Mouse (Mus musculus): Measurements from ENCODE around the gene Ngdn. TPM values are rescaled to one million over a fixed set of nuclear protein-coding genes. Genes with fewer than 3 reads are reported as not detected.
A peak's percentile ranks its signal among the peaks of the same experiment; 100 is the strongest.

Ngdn gene
- polyA plus RNA-seq, 1 experiment from 2014 or later, result 92.8 TPM

GRCm38 (mm10) chr14:55071756-55072155 lies 56.5 kb downstream of the Ngdn start:
- WGBS, result 31% methylated on average over 19 of the region's 19 CpGs
- ATAC-seq (replicated peaks; ENCODE audit: insufficient number of reproducible peaks, low FRiP score, low TSS enrichment, low read depth) (no peak), DNase-seq (ENCODE audit: low spot score) (no peak)
- Histone ChIP-seq H3K9me3 (replicated peaks; ENCODE audit: control insufficient read depth, low read length) (no peaks in the 10 kb centered on the region), H3K27ac (replicated peaks; ENCODE audit: low read depth, low read length) (no peak overlapping the region), H3K9ac (replicated peaks; ENCODE audit: low read length) (peak overlapping the region; percentile 29; the same call in 1 of the 2 replicates), H3K27me3 (ENCODE audit: control insufficient read depth, insufficient read depth, low read length) (no peaks in the 10 kb centered on the region), H3K4me3 (ENCODE audit: low read depth, low read length) (no peak overlapping the region), H3K4me1 (ENCODE audit: control insufficient read depth, insufficient read depth, low read length) (no peaks in the 10 kb centered on the region), H3K36me3 (replicated peaks; ENCODE audit: control insufficient read depth, insufficient read depth, low read depth, low read length) (peaks cover 1% of the 10 kb centered on the region), H3K4me2 (ENCODE audit: low read depth, low read length) (no peak overlapping the region)

MicroRNAs encoded within 50 kb of the gene (microRNA counts, 519-probe panel; counts per million panel counts)
- not detected for microRNA mmu-miR-208b

Small RNAs within 50 kb of the gene (microRNA-seq; reads per million reads assigned to microRNA genes)
- gene Mir208b (ENCODE audit: borderline number of aligned reads), result 827 reads per million, percentile 68 among the genes with 10 or more reads in this experiment

Other genes starting within 250 kb of the Ngdn start
- gene Slc7a8, start 233.5 kb upstream of the Ngdn start, polyA plus RNA-seq (2014; fragmentation: Nextera tagmentation; extraction: Ambion mirVana), result 2.5 and 5.3 TPM in 2 replicates
- not detected in 2 replicates for gene Rnf212b, start 201.3 kb upstream of the Ngdn start, polyA plus RNA-seq (2014; fragmentation: Nextera tagmentation; extraction: Ambion mirVana)
- 13.7 and 14.5 TPM in 2 replicates for gene Homez, start 144.5 kb upstream of the Ngdn start, polyA plus RNA-seq (2014; fragmentation: Nextera tagmentation; extraction: Ambion mirVana)
- gene Ppp1r3e, start 137.9 kb upstream of the Ngdn start, polyA plus RNA-seq (2014; fragmentation: Nextera tagmentation; extraction: Ambion mirVana), result 0.33 and 0.34 TPM in 2 replicates
- gene Bcl2l2, start 132.1 kb upstream of the Ngdn start, polyA plus RNA-seq (2014; fragmentation: Nextera tagmentation; extraction: Ambion mirVana), result 2.7 and 3.6 TPM in 2 replicates
- gene Gm20521, start 132.0 kb upstream of the Ngdn start, polyA plus RNA-seq (2014; fragmentation: Nextera tagmentation; extraction: Ambion mirVana), result 0.38 TPM in 1 of 2 replicates, not detected in the other
- gene Pabpn1, start 123.0 kb upstream of the Ngdn start, polyA plus RNA-seq (2014; fragmentation: Nextera tagmentation; extraction: Ambion mirVana), result 149 and 167 TPM in 2 replicates
- gene Slc22a17, start 102.3 kb upstream of the Ngdn start, polyA plus RNA-seq (2014; fragmentation: Nextera tagmentation; extraction: Ambion mirVana), result 36.6 and 38.2 TPM in 2 replicates
- gene Efs, start 89.3 kb upstream of the Ngdn start, polyA plus RNA-seq (2014; fragmentation: Nextera tagmentation; extraction: Ambion mirVana), result 29.0 and 29.9 TPM in 2 replicates
- gene Il25, start 82.8 kb upstream of the Ngdn start, polyA plus RNA-seq (2014; fragmentation: Nextera tagmentation; extraction: Ambion mirVana), result not detected in 2 replicates
- 2.0 and 2.8 TPM in 2 replicates for gene Cmtm5, start 79.2 kb upstream of the Ngdn start, polyA plus RNA-seq (2014; fragmentation: Nextera tagmentation; extraction: Ambion mirVana)
- gene Myh6, start 48.5 kb upstream of the Ngdn start, polyA plus RNA-seq (2014; fragmentation: Nextera tagmentation; extraction: Ambion mirVana), result 0.91 and 9.2 TPM in 2 replicates
- not detected in 2 replicates for gene Gm17428, start 38.5 kb upstream of the Ngdn start, polyA plus RNA-seq (2014; fragmentation: Nextera tagmentation; extraction: Ambion mirVana)
- gene Myh7, start 20.8 kb upstream of the Ngdn start, polyA plus RNA-seq (2014; fragmentation: Nextera tagmentation; extraction: Ambion mirVana), result 4.0 and 13.1 TPM in 2 replicates
- gene Zfhx2, start 76.9 kb downstream of the Ngdn start, polyA plus RNA-seq (2014; fragmentation: Nextera tagmentation; extraction: Ambion mirVana), result 4.5 and 6.0 TPM in 2 replicates
- 19.0 and 19.6 TPM in 2 replicates for gene Thtpa, start 79.3 kb downstream of the Ngdn start, polyA plus RNA-seq (2014; fragmentation: Nextera tagmentation; extraction: Ambion mirVana)
- 8.4 and 13.4 TPM in 2 replicates for gene Ap1g2, start 91.1 kb downstream of the Ngdn start, polyA plus RNA-seq (2014; fragmentation: Nextera tagmentation; extraction: Ambion mirVana)
- 1.2 and 1.3 TPM in 2 replicates for gene Jph4, start 101.5 kb downstream of the Ngdn start, polyA plus RNA-seq (2014; fragmentation: Nextera tagmentation; extraction: Ambion mirVana)
- gene Dhrs2, start 206.6 kb downstream of the Ngdn start, polyA plus RNA-seq (2014; fragmentation: Nextera tagmentation; extraction: Ambion mirVana), result 0.52 TPM in 1 of 2 replicates, not detected in the other